Mouse (Mus musculus) hindbrain, embryonic 11.5 days (tissue): ENCODE results near the gene Scrt2. TPM values are rescaled to one million over a fixed set of nuclear protein-coding genes. Genes with fewer than 3 reads are reported as not detected.
"Not testable (repeated sequence)": the region's sequence is repeated elsewhere in the genome, so short reads cannot be mapped to it uniquely, and the experiment has no call there.

Experiments used
- ATAC-seq: fragments of 200-750 bp; cut with Nextera tagmentation; 2 replicates; pipeline ENCODE4 v1.8.0; 2017; ENCODE audit warnings: mild to moderate bottlenecking, moderate TSS enrichment, moderate library complexity; ENCODE audit not compliant: low FRiP score
- DNase-seq: peaks from one replicate; pipeline ENCODE4 v3.0.0-alpha.2; 2015; ENCODE audit warnings: low spot score
- H3K27ac ChIP-seq: fragments of 300-500 bp; sonication (generic); 2 replicates; pipeline ENCODE4 v1.5.1; 2014; ENCODE audit warnings: mild to moderate bottlenecking, low read depth, low read length
- H3K27me3 ChIP-seq: fragments of 300-500 bp; sonication (generic); 2 replicates; pipeline ENCODE4 v1.6.1; 2014; ENCODE audit warnings: mild to moderate bottlenecking, low read length, moderate library complexity, mixed read lengths; ENCODE audit not compliant: control insufficient read depth, insufficient read depth
- H3K36me3 ChIP-seq: fragments of 300-500 bp; sonication (generic); 2 replicates; pipeline ENCODE4 v1.6.1; 2014; ENCODE audit warnings: mild to moderate bottlenecking, low read length, moderate library complexity, mixed read lengths; ENCODE audit not compliant: control insufficient read depth, insufficient read depth
- H3K4me1 ChIP-seq: fragments of 300-500 bp; sonication (generic); replicated peaks from 2 replicates; pipeline ENCODE4 v1.6.1; 2014; ENCODE audit warnings: low read length, mixed read lengths; ENCODE audit not compliant: control insufficient read depth, insufficient read depth
- H3K4me2 ChIP-seq: fragments of 300-500 bp; sonication (generic); replicated peaks from 2 replicates; pipeline ENCODE4 v1.6.1; 2014; ENCODE audit warnings: mild to moderate bottlenecking, low read depth, low read length
- H3K4me3 ChIP-seq: fragments of 300-500 bp; sonication (generic); 2 replicates; pipeline ENCODE4 v1.5.1; 2014; ENCODE audit warnings: low read depth, low read length
- H3K9ac ChIP-seq: fragments of 300-500 bp; sonication (generic); 2 replicates; pipeline ENCODE4 v1.6.1; 2014; ENCODE audit warnings: low read depth, low read length
- H3K9me3 ChIP-seq: fragments of 300-500 bp; sonication (generic); 2 replicates; pipeline ENCODE4 v1.6.1; 2016; ENCODE audit warnings: low read length; ENCODE audit not compliant: control insufficient read depth
- WGBS: fragments of 180-500 bp; shearing (Covaris S2); extraction: QIAGEN DNeasy Blood & Tissue Kit; methylation state at CpG from one replicate; pipeline ENCODE4 v1.1.7; 2014; 5-methylcytosine and 5-hydroxymethylcytosine counted together
- polyA plus RNA-seq: library from polyadenylated mRNA; unstranded; fragments of >200 nt; fragmentation: Nextera tagmentation; extraction: Ambion mirVana; gene quantifications from 2 replicates; pipeline ENCODE4 v1.2.1, GENCODE M21; 2014

Scrt2 gene
- polyA plus RNA-seq, 1 experiment from 2014 or later: 31.4 TPM

GRCm38 (mm10) chr2:152051985-152052384, 29.3 kb upstream of the Scrt2 start:
- no peak for ATAC-seq
- Histone ChIP-seq H3K27ac (peak overlapping the region; percentile 13; the same call in 1 of the 2 replicates), H3K4me2 (no peak overlapping the region), H3K36me3 (no peaks in the 10 kb centered on the region), H3K9ac (no peak overlapping the region), H3K27me3 (peaks cover 15% of the 10 kb centered on the region), H3K9me3 (no peaks in the 10 kb centered on the region), H3K4me1 (peaks cover 28% of the 10 kb centered on the region), H3K4me3 (no peak overlapping the region)
- no peak for DNase-seq
- 83% methylated on average over 3 of the region's 3 CpGs for WGBS

DNA sequence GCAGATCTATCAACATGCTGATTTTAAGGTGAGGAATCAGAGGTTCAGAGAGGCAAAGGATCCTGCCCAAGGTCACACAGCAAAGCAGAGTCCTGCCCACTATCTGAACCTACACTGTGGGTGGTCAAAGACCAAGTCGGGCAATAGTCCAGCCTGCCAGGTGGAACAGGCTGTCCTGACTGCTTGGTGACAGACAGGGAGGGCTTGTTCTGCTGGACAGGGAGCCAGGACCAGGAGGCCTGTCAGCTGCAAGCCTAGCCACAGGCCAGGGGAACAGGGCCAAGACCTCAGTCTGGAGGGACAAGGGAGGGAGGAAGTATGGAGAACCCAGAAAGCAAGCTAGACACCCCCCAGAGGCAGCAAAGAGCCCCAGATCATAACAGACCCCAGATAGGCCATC, 25.9 kb upstream of the Scrt2 start:
- no peak overlapping the region for H3K27ac ChIP-seq
- H3K4me3 ChIP-seq: no peak overlapping the region
- H3K4me2 ChIP-seq: no peak overlapping the region
- ATAC-seq (no peak), DNase-seq (no peak)
- 67% methylated on average over 1 of the region's 1 CpGs for WGBS
- H3K27me3 ChIP-seq: peaks cover 6% of the 10 kb centered on the region; the same call in 1 of the 2 replicates
- no peaks in the 10 kb centered on the region for H3K36me3 ChIP-seq
- H3K9ac ChIP-seq: no peak overlapping the region
- peaks cover 14% of the 10 kb centered on the region for H3K4me1 ChIP-seq
- H3K9me3 ChIP-seq: no peaks in the 10 kb centered on the region

GRCm38 (mm10) chr2:152056368-152057251, 24.7 kb upstream of the Scrt2 start:
- WGBS: 64% methylated on average over 22 of the region's 22 CpGs
- Histone ChIP-seq H3K27me3 (peaks cover 4% of the 10 kb centered on the region; the same call in 1 of the 2 replicates), H3K9me3 (no peaks in the 10 kb centered on the region), H3K36me3 (no peaks in the 10 kb centered on the region), H3K4me2 (no peak overlapping the region), H3K27ac (peak overlapping the region; percentile 60), H3K9ac (0 out of 2 replicates have a peak overlapping the region, but pooled peaks have one; percentile 15), H3K4me1 (0 out of 2 replicates have a peak, but pooled peaks cover 9% of the 10 kb centered on the region), H3K4me3 (no peak overlapping the region)
- DNase-seq (peak; percentile 25), ATAC-seq (peak; percentile 84)

GRCm38 (mm10) chr2:152057252-152057563, 24.1 kb upstream of the Scrt2 start:
- Histone ChIP-seq H3K4me2 (no peak overlapping the region), H3K27ac (peak overlapping the region; percentile 60), H3K4me3 (no peak overlapping the region), H3K27me3 (no peaks in the 10 kb centered on the region; the same call in 1 of the 2 replicates), H3K36me3 (no peaks in the 10 kb centered on the region), H3K9ac (0 out of 2 replicates have a peak overlapping the region, but pooled peaks have one; percentile 15), H3K4me1 (0 out of 2 replicates have a peak, but pooled peaks cover 7% of the 10 kb centered on the region), H3K9me3 (no peaks in the 10 kb centered on the region)
- no peak for DNase-seq
- WGBS: 75% methylated on average over 9 of the region's 9 CpGs
- no peak for ATAC-seq

GRCm38 (mm10) chr2:152062817-152063216, 18.5 kb upstream of the Scrt2 start:
- H3K4me3 ChIP-seq, H3K27me3 ChIP-seq, H3K9me3 ChIP-seq, H3K36me3 ChIP-seq, ATAC-seq, H3K4me2 ChIP-seq, DNase-seq, H3K9ac ChIP-seq, H3K4me1 ChIP-seq, H3K27ac ChIP-seq: not testable (repeated sequence)
- 85% methylated on average over 3 of the region's 3 CpGs for WGBS

GRCm38 (mm10) chr2:152068660-152069433, 12.5 kb upstream of the Scrt2 start:
- peak overlapping the region; percentile 86 for H3K27ac ChIP-seq
- no peaks in the 10 kb centered on the region for H3K9me3 ChIP-seq
- 25% methylated on average over 11 of the region's 11 CpGs for WGBS
- H3K4me2 ChIP-seq: no peak overlapping the region
- DNase-seq: peak; percentile 68
- no peaks in the 10 kb centered on the region for H3K27me3 ChIP-seq
- no peaks in the 10 kb centered on the region for H3K36me3 ChIP-seq
- H3K9ac ChIP-seq: 0 out of 2 replicates have a peak overlapping the region, but pooled peaks have one; percentile 37
- ATAC-seq: peak; percentile 94
- H3K4me1 ChIP-seq: peaks cover 11% of the 10 kb centered on the region
- no peak overlapping the region for H3K4me3 ChIP-seq

DNA sequence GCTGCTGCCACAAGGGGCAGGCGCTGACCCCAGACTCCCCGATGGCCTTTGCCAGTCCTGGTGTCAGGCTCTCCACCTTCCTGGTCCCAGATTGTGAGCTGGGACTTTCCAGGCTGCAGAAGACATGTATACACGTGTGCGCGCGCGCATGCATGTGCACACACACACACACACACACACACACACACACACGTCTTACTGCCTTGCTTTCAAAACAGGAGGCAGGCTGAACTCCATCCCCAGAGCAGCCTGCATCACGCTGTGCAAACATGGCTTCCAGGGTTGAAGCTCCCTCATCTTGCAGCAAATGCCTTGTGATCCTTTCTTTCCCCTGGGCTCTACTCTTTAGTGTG, 11.9 kb upstream of the Scrt2 start:
- ATAC-seq: peak; percentile 68
- DNase-seq: no peak
- 0 out of 2 replicates have a peak overlapping the region, but pooled peaks have one; percentile 37 for H3K9ac ChIP-seq
- WGBS: 32% methylated on average over 9 of the region's 9 CpGs
- no peak overlapping the region for H3K4me2 ChIP-seq
- H3K4me3 ChIP-seq: no peak overlapping the region
- no peaks in the 10 kb centered on the region for H3K36me3 ChIP-seq
- peak overlapping the region; percentile 86 for H3K27ac ChIP-seq
- H3K4me1 ChIP-seq: peaks cover 11% of the 10 kb centered on the region
- H3K27me3 ChIP-seq: no peaks in the 10 kb centered on the region; the same call in 1 of the 2 replicates
- H3K9me3 ChIP-seq: no peaks in the 10 kb centered on the region

GRCm38 (mm10) chr2:152069941-152070340, 11.4 kb upstream of the Scrt2 start:
- H3K4me3 ChIP-seq: no peak overlapping the region
- H3K36me3 ChIP-seq: no peaks in the 10 kb centered on the region
- peak; percentile 22 for DNase-seq
- H3K9me3 ChIP-seq: no peaks in the 10 kb centered on the region
- H3K9ac ChIP-seq: 0 out of 2 replicates have a peak overlapping the region, but pooled peaks have one; percentile 37
- peak; percentile 20 for ATAC-seq
- peak overlapping the region; percentile 86 for H3K27ac ChIP-seq
- H3K27me3 ChIP-seq: no peaks in the 10 kb centered on the region; the same call in 1 of the 2 replicates
- 49% methylated on average over 2 of the region's 2 CpGs for WGBS
- H3K4me2 ChIP-seq: no peak overlapping the region
- peaks cover 11% of the 10 kb centered on the region for H3K4me1 ChIP-seq
